Mouse (Mus musculus): Measurements from ENCODE around the gene AI413582. TPM values are rescaled to one million over a fixed set of nuclear protein-coding genes. Genes with fewer than 3 reads are reported as not detected.

The AI413582 gene
- polyA plus RNA-seq, 1 experiment from 2014 or later: 76.5 TPM

DNA sequence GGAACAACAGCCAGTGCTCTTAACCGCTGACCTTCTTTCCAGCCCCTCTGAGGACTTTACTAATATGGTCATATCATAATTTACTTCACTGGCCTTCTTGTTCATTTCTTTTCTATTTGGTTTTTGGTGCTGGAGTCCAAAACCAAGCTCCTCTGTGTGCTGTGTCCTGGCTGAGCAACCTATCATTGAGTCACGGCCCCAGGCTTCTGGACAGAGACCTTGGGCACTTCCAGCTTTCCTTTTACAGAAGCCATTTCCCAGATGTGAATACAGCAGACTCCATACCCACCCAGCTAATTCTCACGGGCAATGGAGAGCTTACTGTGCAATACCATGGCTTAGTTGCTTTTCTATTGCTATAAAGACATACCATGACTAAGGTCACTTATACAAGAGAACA, 34.7 kb upstream of the AI413582 start:
- H3K27me3 ChIP-seq (ENCODE audit: control insufficient read depth, insufficient read depth, low read length): no peaks in the 10 kb centered on the region
- peaks cover 14% of the 10 kb centered on the region for H3K36me3 ChIP-seq (replicated peaks; ENCODE audit: control insufficient read depth, insufficient read depth)
- H3K9ac ChIP-seq: no peak overlapping the region
- no peak for DNase-seq (ENCODE audit: low spot score)
- no peaks in the 10 kb centered on the region for H3K9me3 ChIP-seq (ENCODE audit: control insufficient read depth, low read length)
- ATAC-seq (ENCODE audit: low FRiP score): no peak
- WGBS: 88% methylated on average over 3 of the region's 3 CpGs
- peaks cover 30% of the 10 kb centered on the region for H3K4me1 ChIP-seq (replicated peaks; ENCODE audit: control insufficient read depth, insufficient read depth, low read length)
- H3K27ac ChIP-seq: no peak overlapping the region
- no peak overlapping the region for H3K4me3 ChIP-seq (replicated peaks; ENCODE audit: low read length)
- H3K4me2 ChIP-seq (replicated peaks): no peak overlapping the region

DNA sequence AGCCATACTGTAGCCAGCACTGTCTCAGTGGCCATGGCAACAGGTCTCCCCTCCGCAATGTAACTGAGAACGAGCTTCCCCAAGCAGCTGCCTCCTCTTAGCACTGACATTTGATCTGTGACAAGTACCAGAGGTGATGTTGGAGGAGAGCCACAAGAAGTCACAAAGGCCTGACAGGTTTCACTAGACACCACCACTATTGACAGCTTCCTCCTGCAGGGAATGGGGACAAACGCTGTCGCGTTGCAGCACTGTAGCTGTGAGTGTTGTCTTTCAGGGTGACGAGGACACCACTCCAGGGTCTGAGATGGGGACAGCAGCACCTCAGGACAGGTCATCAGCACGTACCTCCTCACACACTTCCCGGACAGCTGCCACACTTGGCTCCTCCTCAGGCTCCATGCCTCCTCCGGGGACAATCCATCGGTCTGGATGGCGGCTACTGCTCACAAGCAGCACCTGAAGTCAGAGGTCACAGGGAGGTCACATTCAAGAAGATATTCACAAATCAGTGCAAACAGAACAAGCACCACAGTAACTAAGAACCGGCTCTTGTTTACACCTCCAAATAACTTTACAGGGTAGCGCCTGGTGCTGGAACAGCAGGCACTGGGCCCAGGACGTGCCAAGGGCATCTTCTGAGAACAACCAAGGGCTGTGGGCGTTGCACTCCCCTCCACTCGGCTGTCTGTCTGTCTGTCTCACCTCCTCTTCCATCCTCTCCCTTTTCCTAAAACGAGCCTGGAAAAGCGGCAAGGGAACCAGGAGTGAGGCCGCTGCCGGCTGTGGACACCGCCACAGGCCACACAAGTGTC, 31.0 kb upstream of the AI413582 start:
- Histone ChIP-seq H3K36me3 (replicated peaks; ENCODE audit: control insufficient read depth, insufficient read depth) (peaks cover 49% of the 10 kb centered on the region), H3K9me3 (ENCODE audit: control insufficient read depth, low read length) (no peaks in the 10 kb centered on the region), H3K9ac (no peak overlapping the region), H3K27ac (no peak overlapping the region), H3K27me3 (ENCODE audit: control insufficient read depth, insufficient read depth, low read length) (no peaks in the 10 kb centered on the region), H3K4me3 (replicated peaks; ENCODE audit: low read length) (no peak overlapping the region), H3K4me2 (replicated peaks) (no peak overlapping the region), H3K4me1 (replicated peaks; ENCODE audit: control insufficient read depth, insufficient read depth, low read length) (0 out of 2 replicates have a peak, but pooled peaks cover 9% of the 10 kb centered on the region)
- DNase-seq (ENCODE audit: low spot score) (no peak), ATAC-seq (ENCODE audit: low FRiP score) (no peak)
- WGBS: 89% methylated on average over 21 of the region's 21 CpGs

DNA sequence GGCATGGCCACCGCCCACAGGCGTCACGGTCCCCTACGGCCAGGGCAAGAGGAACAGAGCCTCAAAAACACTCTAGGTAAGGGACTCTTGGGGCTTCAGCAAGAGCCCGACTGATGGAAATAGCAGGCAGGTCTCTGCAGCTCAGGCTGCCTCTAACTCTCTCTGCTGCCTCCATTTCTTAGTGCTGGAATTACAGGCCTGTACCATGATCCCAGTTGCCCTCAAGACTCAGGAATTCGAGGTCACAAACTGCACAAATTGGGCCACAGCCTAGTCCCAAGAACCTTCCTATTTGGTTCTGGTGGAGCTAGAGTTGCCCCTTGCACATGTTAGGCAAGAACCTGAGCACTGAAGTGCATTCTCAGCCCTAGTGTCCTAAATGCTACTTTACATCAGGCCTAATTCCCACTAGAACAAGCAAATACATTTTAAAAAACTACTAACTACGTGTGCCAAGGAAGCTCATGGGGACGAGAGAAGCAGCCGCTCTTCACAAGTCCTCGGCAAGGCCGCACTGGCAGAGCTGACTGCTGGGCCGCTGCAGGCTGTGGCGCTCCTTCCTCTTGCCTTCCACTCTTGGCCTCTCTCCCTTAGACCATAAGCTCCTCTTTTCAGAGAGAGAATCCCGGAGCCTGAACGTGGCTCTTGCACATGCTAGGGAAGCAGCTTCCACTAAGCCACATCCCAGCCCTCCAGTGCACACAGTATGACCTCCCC, 30.3 kb upstream of the AI413582 start:
- no peak for ATAC-seq (ENCODE audit: low FRiP score)
- Histone ChIP-seq H3K4me1 (replicated peaks; ENCODE audit: control insufficient read depth, insufficient read depth, low read length) (0 out of 2 replicates have a peak, but pooled peaks cover 8% of the 10 kb centered on the region), H3K9ac (no peak overlapping the region), H3K27ac (no peak overlapping the region), H3K27me3 (ENCODE audit: control insufficient read depth, insufficient read depth, low read length) (no peaks in the 10 kb centered on the region), H3K4me3 (replicated peaks; ENCODE audit: low read length) (no peak overlapping the region), H3K36me3 (replicated peaks; ENCODE audit: control insufficient read depth, insufficient read depth) (peaks cover 57% of the 10 kb centered on the region), H3K9me3 (ENCODE audit: control insufficient read depth, low read length) (no peaks in the 10 kb centered on the region), H3K4me2 (replicated peaks) (no peak overlapping the region)
- WGBS: 84% methylated on average over 15 of the region's 15 CpGs
- DNase-seq (ENCODE audit: low spot score): no peak

DNA sequence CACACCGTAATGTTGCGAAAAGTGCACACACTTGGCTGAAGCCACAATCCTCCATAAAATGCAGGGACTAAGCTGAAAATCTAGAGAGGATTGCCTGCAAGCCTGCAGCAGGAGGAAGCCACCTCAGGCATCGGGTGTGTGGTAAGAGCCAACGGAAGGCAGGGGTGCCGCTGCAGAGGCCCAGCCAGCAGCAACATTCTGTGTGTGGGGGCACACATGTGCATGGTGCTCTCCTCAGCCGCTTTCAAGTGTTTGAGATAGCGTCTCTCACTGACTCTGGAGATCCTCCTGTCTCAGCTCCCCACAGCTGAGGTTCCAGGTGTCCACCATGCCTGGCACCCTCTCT, 27.0 kb upstream of the AI413582 start:
- peaks cover 73% of the 10 kb centered on the region for H3K36me3 ChIP-seq (replicated peaks; ENCODE audit: control insufficient read depth, insufficient read depth)
- 97% methylated on average over 7 of the region's 7 CpGs for WGBS
- H3K4me3 ChIP-seq (replicated peaks; ENCODE audit: low read length): no peak overlapping the region
- DNase-seq (ENCODE audit: low spot score) (no peak), ATAC-seq (ENCODE audit: low FRiP score) (no peak)
- H3K4me2 ChIP-seq (replicated peaks): no peak overlapping the region
- H3K27me3 ChIP-seq (ENCODE audit: control insufficient read depth, insufficient read depth, low read length): no peaks in the 10 kb centered on the region
- H3K9ac ChIP-seq: no peak overlapping the region
- H3K9me3 ChIP-seq (ENCODE audit: control insufficient read depth, low read length): no peaks in the 10 kb centered on the region
- no peak overlapping the region for H3K27ac ChIP-seq
- H3K4me1 ChIP-seq (replicated peaks; ENCODE audit: control insufficient read depth, insufficient read depth, low read length): no peaks in the 10 kb centered on the region

DNA sequence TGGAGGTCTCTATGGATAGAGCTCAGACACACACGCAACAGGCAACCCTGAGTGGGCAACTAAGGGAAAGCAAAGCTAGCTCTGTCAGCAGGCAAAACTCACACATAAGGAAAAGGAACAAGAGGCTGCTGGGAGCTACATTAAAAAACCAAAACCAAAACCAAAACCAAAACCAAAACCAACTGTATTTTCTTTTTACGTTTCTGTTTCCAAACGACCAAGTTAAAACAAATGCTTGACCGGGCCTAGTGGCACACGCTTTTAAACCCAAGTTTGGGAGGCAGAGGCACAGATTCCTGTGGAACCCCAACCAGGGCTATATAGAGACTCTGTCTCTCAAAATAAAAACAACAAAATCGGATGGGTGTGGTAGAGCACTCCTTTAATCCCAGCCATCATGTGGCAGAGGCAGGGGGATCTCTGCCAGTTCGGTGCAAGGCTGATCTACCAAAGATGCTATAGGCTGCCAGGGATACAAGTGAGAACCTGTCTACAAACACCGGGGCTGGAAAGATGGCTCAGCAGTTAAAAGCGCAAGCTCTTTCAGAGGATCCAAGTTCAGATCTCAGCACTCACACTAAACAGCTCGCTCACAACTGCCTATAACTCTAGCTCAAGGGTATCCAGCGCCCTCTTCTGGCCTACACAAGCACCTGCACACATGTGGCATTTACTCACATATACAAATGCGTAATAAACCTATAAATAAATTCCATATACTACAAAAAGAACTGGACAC, 26.4 kb upstream of the AI413582 start:
- Histone ChIP-seq H3K4me3 (replicated peaks; ENCODE audit: low read length) (no peak overlapping the region), H3K27ac (no peak overlapping the region), H3K36me3 (replicated peaks; ENCODE audit: control insufficient read depth, insufficient read depth) (peaks cover 76% of the 10 kb centered on the region), H3K9ac (no peak overlapping the region), H3K4me2 (replicated peaks) (no peak overlapping the region), H3K4me1 (replicated peaks; ENCODE audit: control insufficient read depth, insufficient read depth, low read length) (no peaks in the 10 kb centered on the region), H3K27me3 (ENCODE audit: control insufficient read depth, insufficient read depth, low read length) (no peaks in the 10 kb centered on the region), H3K9me3 (ENCODE audit: control insufficient read depth, low read length) (no peaks in the 10 kb centered on the region)
- DNase-seq (ENCODE audit: low spot score): no peak
- WGBS: 91% methylated on average over 12 of the region's 12 CpGs
- no peak for ATAC-seq (ENCODE audit: low FRiP score)

DNA sequence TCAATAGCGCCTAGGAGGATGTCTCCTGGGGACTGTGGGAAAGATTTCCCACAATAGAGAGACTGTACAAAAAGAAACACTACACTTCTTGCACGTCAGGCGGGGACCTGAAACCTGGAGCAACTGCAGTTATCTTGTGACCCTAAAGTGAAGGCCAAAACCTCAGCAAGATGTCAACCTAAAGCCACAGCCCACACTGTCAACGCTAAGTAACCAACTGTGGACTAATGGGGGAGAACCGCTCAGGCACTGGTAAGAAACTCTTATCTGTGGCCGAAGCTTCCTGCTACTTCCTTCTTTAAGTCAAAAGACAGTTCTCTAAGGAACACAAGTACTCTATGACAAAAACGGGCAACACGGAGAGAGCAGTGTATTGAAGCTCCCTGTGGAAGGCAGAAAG, 22.7 kb upstream of the AI413582 start:
- no peak for ATAC-seq (ENCODE audit: low FRiP score)
- H3K9me3 ChIP-seq (ENCODE audit: control insufficient read depth, low read length): no peaks in the 10 kb centered on the region
- H3K4me3 ChIP-seq (replicated peaks; ENCODE audit: low read length): no peak overlapping the region
- H3K4me2 ChIP-seq (replicated peaks): no peak overlapping the region
- H3K4me1 ChIP-seq (replicated peaks; ENCODE audit: control insufficient read depth, insufficient read depth, low read length): no peaks in the 10 kb centered on the region
- H3K27me3 ChIP-seq (ENCODE audit: control insufficient read depth, insufficient read depth, low read length): no peaks in the 10 kb centered on the region
- DNase-seq (ENCODE audit: low spot score): no peak
- WGBS: 86% methylated on average over 8 of the region's 8 CpGs
- no peak overlapping the region for H3K27ac ChIP-seq
- H3K36me3 ChIP-seq (replicated peaks; ENCODE audit: control insufficient read depth, insufficient read depth): peaks cover 61% of the 10 kb centered on the region
- H3K9ac ChIP-seq: no peak overlapping the region

DNA sequence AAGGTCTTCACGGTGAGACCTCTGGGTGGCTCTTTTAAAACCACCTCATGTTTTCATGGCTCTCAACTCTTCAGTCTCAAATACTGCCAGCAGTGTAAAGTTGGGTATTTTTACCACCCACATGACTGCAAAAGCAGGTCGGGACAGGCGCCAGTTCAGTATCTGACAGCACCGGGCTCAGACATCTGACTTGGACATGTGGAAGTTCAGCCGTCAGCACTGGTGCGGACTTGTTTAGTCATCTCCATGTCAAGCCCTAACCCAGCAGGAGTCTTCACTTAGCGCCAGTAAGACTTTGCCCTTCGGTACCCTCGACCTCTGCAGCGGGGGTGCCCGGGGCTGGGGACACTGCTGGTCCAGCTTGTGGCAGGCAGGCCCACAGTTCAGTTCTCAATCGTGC, 21.7 kb upstream of the AI413582 start:
- no peaks in the 10 kb centered on the region for H3K27me3 ChIP-seq (ENCODE audit: control insufficient read depth, insufficient read depth, low read length)
- ATAC-seq (ENCODE audit: low FRiP score) (no peak), DNase-seq (ENCODE audit: low spot score) (no peak)
- peaks cover 61% of the 10 kb centered on the region for H3K36me3 ChIP-seq (replicated peaks; ENCODE audit: control insufficient read depth, insufficient read depth)
- no peak overlapping the region for H3K9ac ChIP-seq
- no peaks in the 10 kb centered on the region for H3K9me3 ChIP-seq (ENCODE audit: control insufficient read depth, low read length)
- H3K4me1 ChIP-seq (replicated peaks; ENCODE audit: control insufficient read depth, insufficient read depth, low read length): no peaks in the 10 kb centered on the region
- no peak overlapping the region for H3K4me3 ChIP-seq (replicated peaks; ENCODE audit: low read length)
- no peak overlapping the region for H3K4me2 ChIP-seq (replicated peaks)
- H3K27ac ChIP-seq: no peak overlapping the region
- WGBS: 77% methylated on average over 12 of the region's 12 CpGs

DNA sequence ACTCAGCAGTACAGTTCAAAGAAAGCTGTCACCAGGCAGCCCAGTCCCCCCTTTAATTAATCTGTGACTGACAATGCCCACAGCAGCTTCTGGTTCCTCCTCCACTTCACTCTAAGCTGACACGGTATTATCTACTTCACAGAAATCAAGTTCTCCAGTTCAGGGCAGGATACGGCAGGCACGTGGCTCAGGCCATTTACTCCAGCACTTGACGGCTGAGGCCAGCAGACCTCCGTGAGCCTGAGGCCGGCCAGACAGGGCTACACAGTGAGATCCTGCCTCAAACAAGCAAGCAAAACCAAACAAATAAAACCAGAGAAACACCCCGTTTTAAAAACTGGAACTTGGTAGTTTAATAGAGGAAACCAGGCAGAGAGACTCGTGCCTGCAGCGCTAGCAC, 21.1 kb upstream of the AI413582 start:
- ATAC-seq (ENCODE audit: low FRiP score): no peak
- H3K4me1 ChIP-seq (replicated peaks; ENCODE audit: control insufficient read depth, insufficient read depth, low read length): no peaks in the 10 kb centered on the region
- H3K36me3 ChIP-seq (replicated peaks; ENCODE audit: control insufficient read depth, insufficient read depth): peaks cover 61% of the 10 kb centered on the region
- no peaks in the 10 kb centered on the region for H3K27me3 ChIP-seq (ENCODE audit: control insufficient read depth, insufficient read depth, low read length)
- DNase-seq (ENCODE audit: low spot score): no peak
- no peak overlapping the region for H3K9ac ChIP-seq
- H3K4me2 ChIP-seq (replicated peaks): no peak overlapping the region
- no peak overlapping the region for H3K4me3 ChIP-seq (replicated peaks; ENCODE audit: low read length)
- H3K27ac ChIP-seq: no peak overlapping the region
- 65% methylated on average over 9 of the region's 9 CpGs for WGBS
- no peaks in the 10 kb centered on the region for H3K9me3 ChIP-seq (ENCODE audit: control insufficient read depth, low read length)

DNA sequence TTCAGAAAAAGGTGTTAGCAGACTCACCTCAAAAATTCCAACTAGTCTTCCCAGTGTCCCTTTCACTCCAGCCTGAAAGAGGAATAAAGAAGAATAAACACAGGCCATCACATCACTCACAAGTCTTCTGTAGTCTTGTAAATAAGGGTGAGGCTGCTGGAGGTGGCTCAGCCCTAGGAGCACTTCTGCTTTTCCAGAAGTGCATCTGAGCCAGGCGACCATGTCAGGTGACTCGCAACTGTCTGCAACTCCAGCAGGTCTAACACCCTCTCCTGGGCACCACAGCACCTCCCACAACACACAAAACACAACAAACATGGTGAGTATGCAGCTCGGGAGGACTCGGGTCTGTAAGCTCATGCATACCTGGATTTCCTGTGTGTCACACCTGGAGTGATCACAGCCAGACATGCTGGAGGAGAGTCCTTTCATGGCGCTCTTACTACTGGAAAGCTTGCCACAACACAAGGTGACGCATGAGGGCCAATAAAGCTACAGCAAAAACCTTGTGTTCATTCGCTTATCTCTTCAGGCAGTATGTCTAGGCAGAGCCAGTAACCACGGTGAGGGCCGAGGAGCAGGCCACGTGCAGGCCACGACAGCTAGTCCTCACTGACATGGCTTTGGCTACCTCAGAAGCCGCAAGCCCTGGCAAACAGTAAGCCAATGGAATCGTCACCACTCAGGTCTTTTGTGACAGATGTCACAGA, 17.8 kb upstream of the AI413582 start:
- Histone ChIP-seq H3K4me3 (replicated peaks; ENCODE audit: low read length) (no peak overlapping the region), H3K27me3 (ENCODE audit: control insufficient read depth, insufficient read depth, low read length) (no peaks in the 10 kb centered on the region), H3K9ac (no peak overlapping the region), H3K36me3 (replicated peaks; ENCODE audit: control insufficient read depth, insufficient read depth) (peaks cover 77% of the 10 kb centered on the region), H3K4me2 (replicated peaks) (no peak overlapping the region), H3K9me3 (ENCODE audit: control insufficient read depth, low read length) (no peaks in the 10 kb centered on the region), H3K4me1 (replicated peaks; ENCODE audit: control insufficient read depth, insufficient read depth, low read length) (no peaks in the 10 kb centered on the region), H3K27ac (no peak overlapping the region)
- ATAC-seq (ENCODE audit: low FRiP score): no peak
- DNase-seq (ENCODE audit: low spot score): no peak
- WGBS: 92% methylated on average over 13 of the region's 13 CpGs

All from hindbrain, embryonic 14.5 days (tissue).